Mouse (Mus musculus) leukemia stem cell, adult 10-12 weeks (primary cell): Measurements from ENCODE around the gene Gm6588. TPM values are rescaled to one million over a fixed set of nuclear protein-coding genes. Genes with fewer than 3 reads are reported as not detected.

Experiments
- polyA plus RNA-seq: library from polyadenylated mRNA; stranded (reverse); fragments of >175 nt; gene quantifications from 2 replicates; pipeline ENCODE4 v1.2.3, GENCODE M21; 2012; ENCODE audit warnings: low replicate concordance

The Gm6588 gene
- polyA plus RNA-seq: not detected in 2 replicates

DNA sequence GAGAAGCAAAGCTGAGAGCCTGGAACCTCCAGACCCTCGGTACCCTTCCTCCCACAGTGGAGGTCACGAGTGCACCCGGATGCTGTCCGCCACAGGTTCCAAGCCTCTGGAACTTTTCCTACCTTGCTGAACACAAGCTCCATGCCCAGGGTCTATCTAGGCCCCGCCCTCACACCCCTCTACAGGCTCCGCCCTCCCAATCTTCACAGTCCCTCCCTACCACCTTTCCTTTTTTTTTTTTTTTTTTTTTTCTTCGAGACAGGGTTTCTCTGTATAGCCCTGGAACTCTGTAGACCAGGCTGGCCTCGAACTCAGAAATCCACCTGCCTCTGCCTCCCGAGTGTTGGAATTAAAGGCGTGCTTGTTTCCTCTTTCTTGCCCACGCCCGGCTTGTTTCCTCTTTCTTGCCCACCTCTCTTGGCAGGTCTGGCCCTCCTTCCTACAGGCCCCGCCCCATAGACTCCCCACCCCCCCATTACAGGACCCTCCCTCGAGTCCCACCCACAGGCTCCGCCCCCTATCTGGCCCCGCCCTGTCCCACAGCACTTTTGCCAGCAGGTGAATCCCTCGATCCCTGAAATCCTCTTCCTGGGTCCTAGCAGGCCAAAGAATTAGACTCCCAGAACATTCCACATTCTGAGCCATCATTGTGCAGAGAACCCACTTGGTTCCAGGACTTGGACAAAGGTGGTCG is at the start of gene Gm6588:
Gene Gm6588 (plus strand): TSS at position 680 of the 694 bp plus-strand sequence.

Other genes starting within 250 kb of the Gm6588 start
- gene Cryba4, start 196.9 kb upstream of the Gm6588 start, polyA plus RNA-seq: 1.2 and 1.4 TPM in 2 replicates
- gene Crybb1, start 193.6 kb upstream of the Gm6588 start, polyA plus RNA-seq: 0.35 TPM in 1 of 2 replicates, not detected in the other
- 52.1 and 76.2 TPM in 2 replicates for gene Tpst2, start 172.7 kb upstream of the Gm6588 start, polyA plus RNA-seq
- 29.5 and 35.2 TPM in 2 replicates for gene Tfip11, start 123.1 kb upstream of the Gm6588 start, polyA plus RNA-seq
- 8.2 and 20.0 TPM in 2 replicates for gene Srrd, start 106.4 kb upstream of the Gm6588 start, polyA plus RNA-seq
- 12.2 and 37.4 TPM in 2 replicates for gene Hps4, start 106.3 kb upstream of the Gm6588 start, polyA plus RNA-seq
- 0.08 TPM in 1 of 2 replicates, not detected in the other for gene Gm6583, start 93.4 kb upstream of the Gm6588 start, polyA plus RNA-seq
- gene Asphd2, start 54.6 kb upstream of the Gm6588 start, polyA plus RNA-seq: 0.06 TPM in 1 of 2 replicates, not detected in the other
- gene Sez6l, start 127.8 kb downstream of the Gm6588 start, polyA plus RNA-seq: not detected in 2 replicates